Mouse (Mus musculus) megakaryocyte-erythroid progenitor cell, adult 5-6 weeks (primary cell): ENCODE results near the gene Stox2. TPM values are rescaled to one million over a fixed set of nuclear protein-coding genes. Genes with fewer than 3 reads are reported as not detected.

Experiments
- ATAC-seq: replicated peaks from 2 replicates; pipeline ENCODE4 v1.8.0; 2016; ENCODE audit warnings: mild to moderate bottlenecking, inconsistent platforms; ENCODE audit not compliant: severe bottlenecking, poor library complexity, low FRiP score, low TSS enrichment
- total RNA-seq, 2 experiments: library from RNA; stranded (forward) in 1 of 2; stranded (reverse) in 1 of 2; fragments of 200-1000, 215-1000 nt in 1 of 2; fragments of >200 nt in 1 of 2; fragmentation: Nextera tagmentation in 1 of 2; gene quantifications; 2 replicates each; pipeline ENCODE4 v1.2.3; 2014 to 2017

The Stox2 gene
- total RNA-seq, 2 experiments from 2014 or later, result not detected

DNA sequence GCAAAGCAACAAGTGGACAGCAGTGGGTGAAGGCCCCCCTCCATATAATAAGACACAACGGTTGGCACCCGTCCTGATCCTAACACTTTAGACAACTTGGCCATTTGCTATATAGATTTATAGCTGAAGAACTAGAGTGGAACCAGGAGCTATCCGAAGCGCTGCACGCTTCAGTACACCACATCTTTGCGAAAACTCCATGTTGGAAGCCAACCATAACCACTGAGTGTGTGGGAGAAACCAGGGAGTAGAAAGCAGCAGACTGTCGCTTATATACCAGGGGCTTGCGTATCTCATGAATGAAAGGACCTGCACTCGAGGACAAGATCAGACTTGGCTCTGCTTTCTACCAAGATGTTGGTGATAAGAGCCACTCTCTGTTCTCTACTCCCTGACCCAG is 234.0 kb downstream of the Stox2 start:
- no peak for ATAC-seq

DNA sequence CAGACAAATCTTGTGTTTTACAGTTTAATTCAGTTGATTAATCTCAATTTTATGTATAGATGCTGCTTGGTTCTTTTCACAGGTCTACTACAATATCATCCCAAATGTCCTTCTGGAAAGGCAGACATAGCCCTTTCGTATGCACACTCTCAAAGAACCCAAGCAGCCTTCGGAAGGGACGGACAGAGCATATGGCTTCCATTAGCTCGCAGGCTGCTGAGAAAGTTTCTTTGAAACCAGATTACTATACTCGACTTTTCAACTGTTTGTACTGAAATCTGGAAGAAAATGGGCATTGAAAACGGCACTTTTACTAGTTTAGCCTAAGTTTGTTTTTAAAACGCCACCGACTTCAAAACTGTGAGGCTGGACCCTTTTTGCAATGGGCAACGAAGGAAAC is 234.9 kb downstream of the Stox2 start:
- no peak for ATAC-seq

DNA sequence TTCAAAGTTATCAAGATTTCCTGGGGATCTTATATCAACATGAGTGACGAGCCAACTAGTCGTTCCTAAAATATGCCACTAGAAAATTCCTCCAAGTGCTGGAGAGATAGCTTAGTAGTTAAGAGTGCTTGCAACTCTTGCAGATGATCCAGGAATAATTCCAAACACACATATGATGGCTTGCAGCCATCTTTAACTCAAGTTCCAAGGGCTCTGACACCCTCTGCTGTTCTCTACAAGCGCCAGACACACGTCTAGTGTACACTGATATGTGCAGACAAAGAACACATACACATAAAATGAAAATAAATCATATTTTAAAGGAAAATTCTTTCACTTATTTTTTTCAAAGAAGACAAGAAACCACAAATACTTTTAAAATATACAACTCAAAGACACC is 237.9 kb downstream of the Stox2 start:
- ATAC-seq, result no peak

DNA sequence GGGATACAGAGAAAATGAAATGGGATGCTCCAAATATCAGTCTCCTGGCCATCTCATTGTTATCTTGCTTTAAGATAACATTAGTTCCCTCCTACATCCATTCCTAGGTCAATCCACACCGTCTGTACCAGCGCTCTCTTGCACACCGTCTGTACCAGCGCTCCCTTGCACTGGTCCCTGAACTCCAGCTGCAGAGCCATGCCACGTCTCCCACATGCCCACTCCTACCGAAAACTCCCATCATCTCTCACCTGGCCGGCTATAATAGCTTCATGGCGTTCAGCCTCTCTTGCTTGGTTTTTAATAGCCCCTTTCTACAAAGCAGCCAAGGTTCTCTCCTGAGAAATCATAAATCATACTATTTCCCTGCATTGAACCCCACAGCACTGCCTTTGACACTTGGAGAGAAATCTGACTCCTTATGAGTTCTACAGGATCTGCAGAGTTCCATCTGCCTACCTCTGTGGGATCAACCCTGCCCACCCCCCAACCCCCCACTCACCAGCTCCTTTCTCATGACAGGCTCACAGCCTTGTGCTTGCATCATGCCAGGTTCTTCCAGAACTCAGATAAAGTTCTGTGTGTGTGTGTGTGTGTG is 239.4 kb downstream of the Stox2 start:
- no peak for ATAC-seq

DNA sequence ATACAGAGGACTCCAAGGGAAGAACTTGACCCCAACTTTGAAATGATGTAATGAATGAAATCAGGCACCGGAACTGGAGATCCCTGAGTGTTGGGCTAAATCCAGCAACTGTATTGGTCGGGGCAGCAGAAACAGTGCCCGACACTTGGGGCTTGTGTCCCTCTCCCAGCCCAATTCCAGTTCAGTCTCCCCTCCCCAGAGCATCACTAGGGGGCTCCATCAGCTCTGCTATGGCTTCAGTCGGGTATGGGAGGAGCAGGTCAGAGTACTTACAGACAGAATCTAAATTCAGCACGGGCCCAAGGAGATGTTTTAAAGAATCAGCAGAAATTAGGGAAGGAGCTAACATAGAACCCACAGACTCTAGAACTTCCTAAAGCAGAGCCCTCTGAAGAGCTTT is 240.7 kb downstream of the Stox2 start:
- no peak for ATAC-seq

DNA sequence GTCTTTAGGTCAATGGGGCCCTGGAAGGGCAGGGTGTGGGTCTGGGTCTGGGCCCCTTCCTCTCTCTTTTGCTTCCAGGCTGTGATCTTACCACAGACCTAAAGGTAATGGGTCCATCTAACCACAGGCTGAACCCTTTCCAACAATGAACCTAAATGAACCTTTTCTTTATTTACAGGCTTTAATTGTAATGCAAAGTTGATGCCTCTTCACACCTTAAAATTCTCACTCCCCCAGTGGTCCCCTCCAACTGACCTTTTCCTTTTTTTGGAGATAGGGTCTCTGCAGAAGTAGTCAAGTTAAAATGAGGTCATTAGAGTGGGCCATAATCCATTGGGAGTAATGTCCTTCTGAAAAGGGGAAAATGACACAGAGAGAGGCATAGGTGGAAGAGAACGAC is 249.8 kb downstream of the Stox2 start:
- ATAC-seq, result no peak

DNA sequence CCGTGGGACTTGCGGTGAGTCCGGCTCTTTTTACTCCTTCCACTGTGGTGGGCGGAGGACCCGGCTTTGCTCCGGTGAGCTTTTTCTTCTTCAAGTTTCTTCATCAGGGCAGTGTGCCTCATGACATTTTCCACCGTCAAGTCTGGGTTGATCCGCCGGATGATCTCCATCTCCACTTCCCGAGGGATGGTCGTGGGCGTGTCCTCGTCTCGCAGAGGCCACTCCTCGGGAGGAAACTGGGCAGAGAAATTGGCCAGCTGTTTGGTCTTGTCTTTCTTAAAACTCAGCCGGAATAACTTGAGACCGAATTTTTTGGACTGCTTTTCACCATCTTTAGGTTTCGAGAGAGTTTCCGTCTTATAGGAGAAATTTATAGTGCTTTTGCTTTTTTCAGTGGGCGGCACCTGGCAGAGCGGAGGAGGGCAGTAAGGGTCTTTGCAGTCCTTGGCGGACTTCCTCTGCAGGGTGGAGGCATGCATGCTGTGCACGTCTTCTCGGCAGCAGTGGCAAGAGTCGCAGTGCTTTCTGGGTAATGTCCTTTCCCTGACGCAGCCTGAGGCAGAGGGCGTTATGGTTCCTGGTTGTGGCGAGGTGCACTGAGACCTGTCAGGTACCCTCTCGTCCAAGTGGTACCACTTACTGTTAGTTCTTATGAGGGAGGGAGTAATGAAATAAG is 252.7 kb downstream of the Stox2 start:
- ATAC-seq, result no peak

DNA sequence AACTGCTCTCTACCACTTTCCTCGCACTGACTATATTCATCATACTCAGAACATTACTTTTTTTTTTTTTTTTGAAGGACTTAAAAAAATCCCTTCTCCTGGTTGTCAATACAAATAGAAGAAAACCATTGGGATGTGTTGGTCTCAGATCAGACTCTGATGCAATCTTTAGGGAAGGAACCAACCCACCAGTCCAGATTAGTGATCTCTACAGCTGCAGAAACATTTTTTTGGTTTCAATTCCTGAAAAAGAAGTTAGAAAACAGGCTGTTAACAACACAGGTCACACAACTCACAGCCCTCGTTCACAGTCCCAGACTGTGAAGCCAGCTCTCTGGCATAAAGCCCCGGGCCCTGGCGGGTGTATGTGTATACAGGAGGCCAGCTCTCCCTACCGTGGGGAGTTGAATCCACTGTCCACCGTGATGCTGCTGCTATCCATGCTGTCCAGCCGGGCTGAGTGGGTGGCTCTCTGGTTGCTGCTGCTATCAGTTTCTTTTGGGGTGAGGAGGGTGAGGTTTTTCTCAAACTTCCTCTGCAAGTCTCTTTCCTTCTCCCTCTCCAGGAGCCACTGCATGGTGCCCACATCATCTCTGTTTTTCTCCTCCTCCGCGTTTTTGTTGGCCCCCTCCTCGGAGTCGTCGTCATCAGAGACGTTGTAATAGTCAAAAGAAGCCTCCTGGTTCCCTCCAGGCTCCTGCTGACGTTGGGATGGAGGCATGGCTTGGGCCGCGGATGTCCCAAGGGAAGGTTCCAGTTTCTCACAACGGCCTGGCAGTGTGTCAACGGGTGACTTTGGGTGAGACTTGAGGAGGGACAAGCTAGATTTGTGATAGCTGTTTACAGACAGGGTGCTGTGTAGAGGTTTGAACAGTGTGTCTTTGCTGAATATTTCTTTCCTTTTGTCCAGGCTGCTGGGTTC is 254.5 kb downstream of the Stox2 start:
- ATAC-seq, result no peak

DNA sequence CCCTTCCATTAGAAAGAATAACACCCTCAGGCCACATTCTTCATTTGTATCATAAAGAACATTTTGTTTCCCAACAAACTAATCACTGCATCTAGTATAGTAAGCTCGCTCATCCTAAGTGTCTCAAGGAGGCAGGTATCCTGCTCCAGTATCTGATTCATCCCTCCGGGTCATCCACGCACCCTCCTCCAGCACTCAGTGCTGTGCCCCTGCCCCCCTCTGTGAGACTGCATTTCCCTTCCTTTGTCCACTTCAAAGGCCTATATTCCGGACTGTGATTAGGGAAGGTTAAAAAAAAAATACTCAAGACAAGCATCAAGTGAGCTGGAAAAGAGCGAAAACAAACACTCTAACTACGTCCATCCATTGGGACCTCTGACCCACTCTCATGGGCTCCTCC is 260.8 kb downstream of the Stox2 start:
- ATAC-seq, result no peak

DNA sequence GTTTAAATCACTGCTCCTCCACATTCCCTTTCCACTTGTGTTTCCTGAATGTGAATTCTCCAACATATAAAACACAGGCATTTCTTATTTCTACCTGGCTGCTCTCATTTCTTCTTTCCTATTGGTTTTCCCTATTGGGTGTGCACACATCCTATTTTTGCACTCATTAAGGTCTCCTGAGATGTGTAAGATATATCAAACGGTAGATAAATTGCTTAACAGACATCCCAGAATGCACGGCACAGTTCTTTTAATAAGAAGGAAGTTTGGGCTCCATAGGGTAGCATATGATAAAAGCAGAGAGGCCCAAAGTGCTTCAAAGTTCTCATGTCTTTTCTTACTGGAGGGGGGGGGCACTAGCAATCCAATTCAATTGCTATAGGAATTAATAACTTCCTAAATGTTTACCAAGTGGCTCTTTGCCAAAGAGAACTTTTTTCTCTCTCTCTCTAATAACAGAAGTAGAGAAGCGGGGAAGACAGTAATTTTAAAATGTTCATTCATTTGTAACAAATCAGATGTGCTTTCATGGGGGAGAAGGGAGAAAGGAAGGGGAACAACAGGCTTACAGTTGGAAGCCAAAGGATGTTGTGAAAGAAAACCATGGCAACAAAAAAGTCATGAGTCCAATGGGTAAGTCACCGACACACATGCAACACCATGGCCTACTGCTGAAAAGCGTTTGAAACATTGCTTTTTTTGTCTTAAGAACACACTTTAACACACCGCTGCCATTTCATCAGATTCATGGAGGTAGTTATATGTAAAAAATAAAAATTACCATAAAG is 263.2 kb downstream of the Stox2 start:
- no peak for ATAC-seq

DNA sequence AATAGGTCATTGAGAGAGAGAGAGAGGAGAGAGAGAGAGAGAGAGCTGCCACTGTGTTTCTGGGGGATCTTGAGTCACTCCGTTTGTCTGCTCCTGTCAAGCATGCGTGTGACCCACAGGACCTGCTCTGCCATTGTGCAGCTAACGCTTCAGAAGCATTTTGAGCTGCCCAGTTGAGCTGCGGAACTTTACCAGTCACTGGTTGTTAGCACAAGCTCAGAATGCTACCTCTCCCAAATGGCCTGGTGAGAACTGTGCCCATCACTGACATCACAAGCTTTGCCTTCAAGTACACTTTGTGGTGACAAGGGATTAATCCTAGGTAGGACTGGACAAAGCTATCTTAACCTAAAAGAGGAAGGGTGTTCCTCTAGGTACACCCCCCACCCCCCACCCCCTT is 263.9 kb downstream of the Stox2 start:
- ATAC-seq, result no peak

DNA sequence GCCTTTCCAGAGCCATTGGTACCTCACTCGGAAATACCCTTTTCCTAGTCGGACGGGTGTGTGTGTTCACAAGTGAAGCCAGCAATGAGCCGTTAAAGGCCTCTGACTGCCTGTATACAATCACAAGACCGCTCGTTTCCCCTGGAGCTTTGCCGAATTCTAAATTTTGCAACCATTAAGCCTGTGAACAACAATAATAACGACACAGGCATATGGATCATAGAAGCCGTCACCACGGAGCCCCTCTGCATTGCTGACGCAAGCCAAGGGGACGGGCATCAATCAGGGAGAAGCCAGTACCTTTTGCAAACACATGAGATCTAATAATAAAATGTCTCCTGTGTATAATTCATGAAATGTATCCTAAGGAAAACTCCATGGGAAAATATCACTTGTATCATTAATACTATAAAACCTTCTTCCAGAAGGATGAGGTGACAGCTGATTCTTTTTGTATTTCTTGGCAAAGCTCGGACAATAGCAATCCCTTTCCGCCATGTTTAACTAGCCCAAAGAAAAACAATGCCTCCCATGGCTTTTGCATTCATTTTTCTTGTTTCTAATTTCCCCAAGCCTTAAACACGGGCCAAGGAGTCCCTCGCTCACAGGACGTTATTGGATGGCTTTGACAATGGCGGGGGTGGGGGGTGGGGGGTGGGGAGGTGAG is 265.0 kb downstream of the Stox2 start:
- ATAC-seq, result no peak

DNA sequence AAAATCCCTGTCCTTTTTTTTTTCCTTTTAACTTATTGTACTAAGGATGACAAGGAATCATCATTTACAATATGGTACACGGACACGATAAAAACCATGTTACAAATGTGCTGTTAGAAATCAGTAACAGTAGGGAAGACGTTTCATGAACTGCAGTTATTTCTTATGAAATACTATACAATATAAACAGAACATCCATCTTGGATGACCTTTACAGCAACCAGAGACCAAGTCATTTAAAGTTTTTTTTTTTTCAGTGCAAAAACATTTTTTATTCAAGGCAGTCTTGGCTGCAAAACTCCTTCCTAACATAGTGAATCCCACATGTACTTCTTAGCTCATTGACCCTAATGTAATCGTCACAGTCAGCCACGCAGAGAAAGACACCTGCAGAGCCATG is 266.0 kb downstream of the Stox2 start:
- no peak for ATAC-seq

DNA sequence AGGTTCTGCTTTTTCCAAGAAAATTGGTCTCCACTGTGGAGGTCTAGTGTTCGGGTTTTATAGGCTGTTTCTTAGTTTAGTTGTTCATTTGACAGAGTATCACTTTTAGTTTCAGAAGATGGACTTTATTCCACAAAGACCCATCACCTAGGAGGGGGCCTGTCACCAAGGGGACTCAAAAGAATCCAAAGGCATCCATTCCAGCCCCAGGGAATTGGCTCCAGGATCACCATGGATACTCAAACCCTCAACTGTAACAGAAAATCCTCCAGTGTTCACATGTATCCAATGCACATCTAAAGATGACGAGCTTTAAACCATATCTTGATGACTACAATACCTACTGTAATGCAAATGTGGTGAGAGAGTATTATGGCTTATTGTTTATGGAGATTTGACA is 267.4 kb downstream of the Stox2 start:
- ATAC-seq, result no peak

DNA sequence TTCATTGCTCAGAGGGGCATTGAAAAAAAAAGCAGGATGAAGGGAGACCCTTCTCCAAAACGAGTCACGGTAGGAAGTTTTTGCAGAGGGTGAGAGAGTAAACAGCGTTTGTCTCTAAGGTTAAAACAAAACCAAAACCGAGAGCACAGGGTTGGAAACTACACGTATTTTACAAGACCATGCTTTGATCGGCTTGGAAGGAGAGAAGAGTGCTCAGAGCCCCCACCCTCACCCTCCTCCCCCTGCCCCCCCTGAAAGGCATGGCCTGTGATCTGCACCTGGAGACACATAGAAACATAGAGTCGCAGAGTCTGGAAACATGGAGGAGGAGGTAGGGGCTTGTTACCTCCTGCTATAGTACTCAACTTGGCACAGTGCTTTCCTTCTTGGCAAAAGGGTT is 272.3 kb downstream of the Stox2 start:
- ATAC-seq, result no peak

DNA sequence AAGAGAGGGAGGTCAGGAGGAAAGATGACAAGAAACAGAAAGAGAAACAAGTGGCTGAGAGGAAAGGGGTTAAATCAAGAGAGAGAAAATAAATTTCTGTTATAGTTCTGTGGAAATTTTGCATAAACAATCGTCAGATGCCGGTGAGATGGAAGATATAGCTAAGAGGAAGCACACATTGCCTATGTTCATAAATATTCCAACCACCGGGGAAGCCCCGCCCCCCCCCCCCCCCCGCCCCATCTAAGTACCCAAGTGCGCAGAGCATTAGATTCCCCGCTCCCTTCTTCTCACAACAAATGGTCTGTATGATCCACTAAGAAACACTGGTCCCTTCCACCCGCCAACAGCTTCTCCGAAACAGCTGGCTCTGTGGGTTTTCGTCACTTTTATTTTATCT is 273.3 kb downstream of the Stox2 start:
- no peak for ATAC-seq

DNA sequence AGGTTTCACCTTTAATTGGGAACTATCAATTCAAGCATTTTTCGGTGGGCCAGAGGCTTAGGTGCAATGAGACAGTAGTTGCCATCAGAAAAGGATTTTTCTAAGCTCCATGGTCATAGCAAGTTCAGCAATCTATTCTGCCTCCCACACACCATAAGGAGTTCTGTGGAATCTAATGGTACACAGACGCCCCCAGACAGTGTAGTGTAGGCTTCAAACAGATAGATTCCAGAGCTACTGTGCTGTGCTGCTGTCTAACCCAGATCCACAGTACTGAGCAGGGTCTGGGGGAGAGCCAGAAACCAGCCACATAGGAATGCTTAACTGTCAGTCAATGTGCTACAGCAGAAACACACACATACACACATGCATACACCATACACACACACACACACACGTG is 285.5 kb downstream of the Stox2 start:
- no peak for ATAC-seq

DNA sequence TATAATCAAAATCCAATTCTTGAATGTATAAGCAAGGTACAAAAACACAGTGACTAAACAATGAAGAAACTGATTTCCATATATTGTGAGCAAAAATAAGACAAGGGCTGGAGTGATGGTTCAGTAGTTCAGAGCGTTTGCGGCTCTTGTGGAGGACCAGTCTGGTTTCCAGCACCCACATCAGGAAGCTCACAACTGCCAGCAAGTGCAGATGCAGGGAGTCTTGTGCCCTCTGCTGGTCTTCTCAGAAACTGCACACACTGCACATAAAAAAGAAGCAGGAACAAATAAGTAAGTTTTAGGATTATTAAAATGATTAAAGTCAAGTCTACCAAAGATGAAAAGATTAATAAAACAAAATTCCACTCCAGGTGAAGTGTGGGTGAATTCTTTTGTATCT is 291.6 kb downstream of the Stox2 start:
- no peak for ATAC-seq

DNA sequence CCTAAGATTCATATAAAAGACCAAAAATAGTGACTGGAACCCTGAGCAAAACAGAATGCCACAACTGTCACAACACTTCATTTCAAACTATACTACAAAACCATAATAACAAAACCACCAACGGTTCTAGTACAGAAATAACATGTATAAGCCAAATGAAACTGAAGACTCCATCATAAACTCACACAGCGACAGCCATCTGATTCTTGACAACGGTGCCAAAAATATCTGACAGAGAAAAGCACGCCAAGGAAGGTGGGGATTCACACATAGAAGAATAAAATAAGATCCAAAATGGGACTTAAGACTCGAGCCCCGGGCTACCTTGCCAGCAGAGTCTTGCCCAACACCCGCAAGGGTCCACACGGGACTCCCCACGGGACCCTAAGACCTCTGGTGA is 300.9 kb downstream of the Stox2 start:
- ATAC-seq, result no peak
